In the genomic region with DNA sequence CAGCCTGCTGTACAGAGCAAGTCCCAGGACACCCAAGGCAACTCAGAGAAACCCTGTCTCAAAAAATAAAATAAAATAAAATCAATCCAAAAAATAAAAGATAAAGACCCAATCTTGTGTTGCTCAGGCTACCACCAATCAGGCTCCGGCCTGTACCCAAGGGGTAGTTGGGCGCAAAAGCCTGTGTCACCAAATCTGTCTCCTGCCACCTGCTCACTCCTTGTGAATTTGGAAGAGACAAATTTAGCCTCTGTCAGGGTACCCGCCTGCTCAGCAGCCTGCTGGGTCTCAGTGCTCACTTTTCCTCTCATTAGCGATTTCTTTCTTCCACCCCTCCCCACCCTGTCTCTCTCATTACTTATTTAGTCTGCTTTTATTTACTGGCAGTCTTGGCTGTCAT, we compare ENCODE assay signal across 26 mouse cellular contexts. TPM values are rescaled to one million over a fixed set of nuclear protein-coding genes. Genes with fewer than 3 reads are reported as not detected.
DNase-seq lines count a peak whose midpoint lies in the region; ATAC-seq and TF ChIP-seq lines count a peak whose summit lies in the region.
"Had no signal": no experiment of that assay in that cellular context is flagged by ENCODE, and none has a peak within 500 bp of the region (broad histone marks: within the 10 kb centered on the region; RNA-seq: fewer than 3 reads in every experiment).

No protein-coding gene starts in this region.

- H3K36me3 ChIP-seq in forebrain, embryonic 13.5 days (ENCODE audit: poor library complexity, severe bottlenecking): no peaks in the 10 kb centered on the region
- no peaks in the 10 kb centered on the region for H3K36me3 ChIP-seq in forebrain, embryonic 15.5 days
- no peaks in the 10 kb centered on the region for H3K36me3 ChIP-seq in forebrain, postnatal 0 days (ENCODE audit: insufficient read depth)
- H3K36me3 ChIP-seq in forebrain, embryonic 10.5 days (replicated peaks): no peaks in the 10 kb centered on the region
- no peaks in the 10 kb centered on the region for H3K36me3 ChIP-seq in midbrain, embryonic 11.5 days (ENCODE audit: control insufficient read depth, insufficient read depth, low read length)
- H3K36me3 ChIP-seq in midbrain, embryonic 15.5 days (replicated peaks): no peaks in the 10 kb centered on the region
- H3K36me3 ChIP-seq: embryonic facial prominence, embryonic 13.5 days; embryonic facial prominence, embryonic 15.5 days; forebrain, embryonic 12.5 days; G1E had no signal

- no peak overlapping the region for H3K27ac ChIP-seq in forebrain, embryonic 13.5 days
- H3K27ac ChIP-seq in forebrain, embryonic 15.5 days (replicated peaks): no peak overlapping the region
- H3K27ac ChIP-seq in forebrain, postnatal 0 days (ENCODE audit: low read depth, low read length): no peak overlapping the region
- no peak overlapping the region for H3K27ac ChIP-seq in forebrain, embryonic 10.5 days
- no peak overlapping the region for H3K27ac ChIP-seq in midbrain, embryonic 11.5 days (ENCODE audit: low read depth, low read length)
- H3K27ac ChIP-seq in midbrain, embryonic 15.5 days: no peak overlapping the region
- H3K27ac ChIP-seq: embryonic facial prominence, embryonic 13.5 days; embryonic facial prominence, embryonic 15.5 days; forebrain, embryonic 12.5 days had no signal

- H3K4me3 ChIP-seq in forebrain, embryonic 13.5 days: no peak overlapping the region
- H3K4me3 ChIP-seq in forebrain, embryonic 15.5 days: no peak overlapping the region
- H3K4me3 ChIP-seq in forebrain, postnatal 0 days (ENCODE audit: low read depth, low read length): no peak overlapping the region
- no peak overlapping the region for H3K4me3 ChIP-seq in forebrain, embryonic 10.5 days
- no peak overlapping the region for H3K4me3 ChIP-seq in midbrain, embryonic 11.5 days (ENCODE audit: low read depth, low read length)
- H3K4me3 ChIP-seq in midbrain, embryonic 15.5 days: no peak overlapping the region
- H3K4me3 ChIP-seq: embryonic facial prominence, embryonic 13.5 days; embryonic facial prominence, embryonic 15.5 days; erythroblast, embryonic 14.5 days; forebrain, embryonic 12.5 days had no signal

- no peaks in the 10 kb centered on the region for H3K27me3 ChIP-seq in forebrain, embryonic 13.5 days
- H3K27me3 ChIP-seq in forebrain, embryonic 15.5 days: no peaks in the 10 kb centered on the region
- H3K27me3 ChIP-seq in forebrain, postnatal 0 days (ENCODE audit: insufficient read depth, low read length): no peaks in the 10 kb centered on the region
- H3K27me3 ChIP-seq in forebrain, embryonic 10.5 days (ENCODE audit: poor library complexity, severe bottlenecking): no peaks in the 10 kb centered on the region
- no peaks in the 10 kb centered on the region for H3K27me3 ChIP-seq in midbrain, embryonic 11.5 days (ENCODE audit: control insufficient read depth, insufficient read depth, low read length)
- H3K27me3 ChIP-seq in midbrain, embryonic 15.5 days (replicated peaks): no peaks in the 10 kb centered on the region
- H3K27me3 ChIP-seq: CH12.LX; embryonic facial prominence, embryonic 13.5 days; embryonic facial prominence, embryonic 15.5 days; forebrain, embryonic 12.5 days; Patski had no signal

- H3K4me1 ChIP-seq in forebrain, embryonic 13.5 days: no peaks in the 10 kb centered on the region; the same call in 1 of the 2 replicates
- H3K4me1 ChIP-seq in forebrain, embryonic 15.5 days: no peaks in the 10 kb centered on the region
- no peaks in the 10 kb centered on the region for H3K4me1 ChIP-seq in forebrain, postnatal 0 days (ENCODE audit: insufficient read depth)
- no peaks in the 10 kb centered on the region for H3K4me1 ChIP-seq in forebrain, embryonic 10.5 days
- H3K4me1 ChIP-seq in midbrain, embryonic 11.5 days (ENCODE audit: control insufficient read depth, insufficient read depth, low read length): no peaks in the 10 kb centered on the region
- H3K4me1 ChIP-seq in midbrain, embryonic 15.5 days: no peaks in the 10 kb centered on the region
- H3K4me1 ChIP-seq: embryonic facial prominence, embryonic 13.5 days; embryonic facial prominence, embryonic 15.5 days; forebrain, embryonic 12.5 days had no signal

- no peak for DNase-seq in forebrain, postnatal 0 days
- no peak for DNase-seq in forebrain, embryonic 10.5 days (ENCODE audit: extremely low spot score, low spot score)
- peak; percentile 41 for DNase-seq in midbrain, embryonic 11.5 days (ENCODE audit: low spot score, missing footprints)
- DNase-seq: adrenal gland, adult 8-10 months; adrenal gland, postnatal 14 days; adrenal gland, postnatal 36 days; B cell, adult 2 months; cerebellum, adult 11 months; cerebellum, adult 18-20 months; cerebellum, adult 8-10 months; cerebellum, adult 9-11 months; cerebellum, postnatal 14 days; cerebellum, postnatal 36 days; embryo, embryonic 11 days had no signal

- H3K4me2 ChIP-seq in forebrain, embryonic 13.5 days: no peak overlapping the region
- H3K4me2 ChIP-seq in forebrain, embryonic 15.5 days (replicated peaks): no peak overlapping the region
- no peak overlapping the region for H3K4me2 ChIP-seq in forebrain, postnatal 0 days (ENCODE audit: low read depth)
- H3K4me2 ChIP-seq in midbrain, embryonic 11.5 days: no peak overlapping the region
- no peak overlapping the region for H3K4me2 ChIP-seq in midbrain, embryonic 15.5 days
- H3K4me2 ChIP-seq: embryonic facial prominence, embryonic 13.5 days; embryonic facial prominence, embryonic 15.5 days; forebrain, embryonic 12.5 days had no signal

- ATAC-seq in forebrain, embryonic 13.5 days: peak; percentile 51; the same call in 1 of the 2 replicates
- no peak for ATAC-seq in forebrain, embryonic 15.5 days (replicated peaks)
- peak; percentile 55 for ATAC-seq in forebrain, postnatal 0 days
- no peak for ATAC-seq in midbrain, embryonic 11.5 days (ENCODE audit: low FRiP score)
- ATAC-seq in midbrain, embryonic 15.5 days (replicated peaks): no peak
- ATAC-seq: activated CD4-positive, CD25-positive, alpha-beta regulatory T cell, adult 4 months; CD4-positive, CD25-positive, alpha-beta regulatory T cell, adult 4 months; Patski had no signal

- TF ChIP-seq CTCF in forebrain, postnatal 0 days (IDR thresholded peaks at IDR 0.05; ENCODE audit: low read depth): no peak

- H3K9ac ChIP-seq in forebrain, embryonic 13.5 days: no peak overlapping the region
- no peak overlapping the region for H3K9ac ChIP-seq in forebrain, embryonic 15.5 days (replicated peaks)
- H3K9ac ChIP-seq in forebrain, postnatal 0 days: no peak overlapping the region
- H3K9ac ChIP-seq in midbrain, embryonic 11.5 days (ENCODE audit: low read length): no peak overlapping the region
- no peak overlapping the region for H3K9ac ChIP-seq in midbrain, embryonic 15.5 days
- H3K9ac ChIP-seq: embryonic facial prominence, embryonic 13.5 days; embryonic facial prominence, embryonic 15.5 days; forebrain, embryonic 12.5 days had no signal

- peaks cover 6% of the 10 kb centered on the region for H3K9me3 ChIP-seq in forebrain, embryonic 13.5 days (replicated peaks)
- no peaks in the 10 kb centered on the region for H3K9me3 ChIP-seq in forebrain, embryonic 15.5 days
- no peaks in the 10 kb centered on the region for H3K9me3 ChIP-seq in forebrain, postnatal 0 days (ENCODE audit: low read length)
- peaks cover 15% of the 10 kb centered on the region for H3K9me3 ChIP-seq in forebrain, embryonic 10.5 days
- H3K9me3 ChIP-seq in midbrain, embryonic 11.5 days (ENCODE audit: control insufficient read depth, low read length): no peaks in the 10 kb centered on the region
- no peaks in the 10 kb centered on the region for H3K9me3 ChIP-seq in midbrain, embryonic 15.5 days
- H3K9me3 ChIP-seq: embryonic facial prominence, embryonic 15.5 days had no signal

- WGBS in forebrain, embryonic 13.5 days: 74% methylated on average over 4 of the region's 4 CpGs
- WGBS in forebrain, embryonic 15.5 days: 61% methylated on average over 4 of the region's 4 CpGs
- WGBS in forebrain, postnatal 0 days: 54% methylated on average over 4 of the region's 4 CpGs
- 90% methylated on average over 4 of the region's 4 CpGs for WGBS in forebrain, embryonic 10.5 days
- 90% methylated on average over 4 of the region's 4 CpGs for WGBS in midbrain, embryonic 11.5 days
- WGBS in midbrain, embryonic 15.5 days: 79% methylated on average over 4 of the region's 4 CpGs

RNA-seq across cellular contexts. Expression of a gene that starts 54.6 kb away (rescaled TPM):
- 170 and 218 TPM in 2 replicates for polyA plus RNA-seq in forebrain, embryonic 13.5 days (2015; fragmentation: Nextera tagmentation; extraction: Ambion mirVana)
- 344 and 362 TPM in 2 replicates for polyA plus RNA-seq in forebrain, embryonic 15.5 days (2015; fragmentation: Nextera tagmentation; extraction: Ambion mirVana)
- total RNA-seq in forebrain, postnatal 0 days (2014; rRNA removed): 217 and 275 TPM in 2 replicates
- polyA plus RNA-seq in forebrain, postnatal 0 days (2015; fragmentation: Nextera tagmentation; extraction: Ambion mirVana): 202 and 214 TPM in 2 replicates
- polyA plus RNA-seq in forebrain, embryonic 10.5 days (2016; fragmentation: Nextera tagmentation; extraction: Ambion mirVana): 50.5 and 52.0 TPM in 2 replicates
- 164 and 175 TPM in 2 replicates for polyA plus RNA-seq in midbrain, embryonic 11.5 days (2014; fragmentation: Nextera tagmentation; extraction: Ambion mirVana)
- 197 and 207 TPM in 2 replicates for polyA plus RNA-seq in midbrain, embryonic 15.5 days (2015; fragmentation: Nextera tagmentation; extraction: Ambion mirVana)
- total RNA-seq: CH12.LX had no signal

Comparison
In these comparisons a context has a peak if more than half of its experiments do, and no peak if none do; other contexts are left out.
1. ATAC-seq: peak in forebrain, embryonic 13.5 days (single experiment) and forebrain, postnatal 0 days (single experiment); none in forebrain, embryonic 15.5 days (single experiment), midbrain, embryonic 11.5 days (single experiment) and midbrain, embryonic 15.5 days (single experiment).